Mouse (Mus musculus): ENCODE data around the gene Enho.

- TF ChIP-seq EP300 (IDR thresholded peaks at IDR 0.05; ENCODE audit: low read depth) (no peak), CTCF (IDR thresholded peaks at IDR 0.05; ENCODE audit: low read depth) (no peak)
Observed at GRCm38 (mm10) chr4:41609681-41610593, 30.2 kb downstream of the Enho start.
